Mouse (Mus musculus) embryonic facial prominence, embryonic 10.5 days (tissue): ENCODE measurements at regions not wholly inside any gene's neighbourhood (a gene's known extent, or its start where the extent isn't known, plus 50 kb on each side); places are given as distances from the start of the nearest gene placed in this dataset.
"Not testable (repeated sequence)": the region's sequence is repeated elsewhere in the genome, so short reads cannot be mapped to it uniquely, and the experiment has no call there.

ENCODE experiments used
- DNase-seq: peaks from one replicate; pipeline ENCODE4 v3.0.0-alpha.2; 2017; ENCODE audit warnings: low spot score
- H3K27ac ChIP-seq: fragments of 300-500 bp; sonication (generic); replicated peaks from 2 replicates; pipeline ENCODE4 v1.5.1; 2016; ENCODE audit warnings: mild to moderate bottlenecking
- H3K27me3 ChIP-seq: fragments of 300-500 bp; sonication (generic); replicated peaks from 2 replicates; pipeline ENCODE4 v1.6.1; 2016; ENCODE audit warnings: low read depth, mild to moderate bottlenecking; ENCODE audit not compliant: poor library complexity, severe bottlenecking
- H3K36me3 ChIP-seq: fragments of 300-500 bp; sonication (generic); replicated peaks from 2 replicates; pipeline ENCODE4 v1.6.1; 2016; ENCODE audit warnings: mild to moderate bottlenecking, moderate library complexity
- H3K4me1 ChIP-seq: fragments of 300-500 bp; sonication (generic); 2 replicates; pipeline ENCODE4 v1.6.1; 2016
- H3K4me3 ChIP-seq: fragments of 300-500 bp; sonication (generic); 2 replicates; pipeline ENCODE4 v1.5.1; 2016; ENCODE audit warnings: mild to moderate bottlenecking, moderate library complexity
- H3K9me3 ChIP-seq: fragments of 300-500 bp; sonication (generic); 2 replicates; pipeline ENCODE4 v1.6.1; 2016; ENCODE audit warnings: mild to moderate bottlenecking
- WGBS: fragments of 180-500 bp; shearing (Covaris S2); methylation state at CpG from one replicate; pipeline ENCODE4 v1.1.7; 2016; 5-methylcytosine and 5-hydroxymethylcytosine counted together

- DNase-seq, H3K27me3 ChIP-seq: not testable (repeated sequence)
- 91% methylated on average over 2 of the region's 2 CpGs for WGBS
These were observed 81.3 kb downstream of the Ogfrl1 start for GRCm38 (mm10) chr1:23316288-23316687.

GRCm38 (mm10) chr1:23314863-23315262 lies 82.7 kb downstream of the Ogfrl1 start:
- not testable (repeated sequence) for H3K27ac ChIP-seq, H3K36me3 ChIP-seq, DNase-seq, H3K4me3 ChIP-seq, H3K9me3 ChIP-seq, H3K27me3 ChIP-seq, H3K4me1 ChIP-seq
- WGBS: 83% methylated on average over 2 of the region's 2 CpGs

More at GRCm38 (mm10) chr1:23316288-23316687, 81.3 kb downstream of the Ogfrl1 start:
- H3K27ac ChIP-seq, H3K36me3 ChIP-seq, H3K4me1 ChIP-seq, H3K4me3 ChIP-seq, H3K9me3 ChIP-seq: not testable (repeated sequence)

GRCm38 (mm10) chr1:23292718-23293117 lies 104.9 kb downstream of the Ogfrl1 start:
- DNase-seq: no peak
- H3K4me3 ChIP-seq: no peak overlapping the region
- H3K27me3 ChIP-seq: no peaks in the 10 kb centered on the region
- no peaks in the 10 kb centered on the region for H3K9me3 ChIP-seq
- no peaks in the 10 kb centered on the region for H3K4me1 ChIP-seq
- 92% methylated on average over 1 of the region's 1 CpGs for WGBS
- H3K36me3 ChIP-seq: peaks cover 3% of the 10 kb centered on the region; the same call in 1 of the 2 replicates
- H3K27ac ChIP-seq: no peak overlapping the region

- 30% methylated on average over 4 of the region's 4 CpGs for WGBS
These were observed 110.8 kb downstream of the Ogfrl1 start for GRCm38 (mm10) chr1:23286741-23287140.

DNA sequence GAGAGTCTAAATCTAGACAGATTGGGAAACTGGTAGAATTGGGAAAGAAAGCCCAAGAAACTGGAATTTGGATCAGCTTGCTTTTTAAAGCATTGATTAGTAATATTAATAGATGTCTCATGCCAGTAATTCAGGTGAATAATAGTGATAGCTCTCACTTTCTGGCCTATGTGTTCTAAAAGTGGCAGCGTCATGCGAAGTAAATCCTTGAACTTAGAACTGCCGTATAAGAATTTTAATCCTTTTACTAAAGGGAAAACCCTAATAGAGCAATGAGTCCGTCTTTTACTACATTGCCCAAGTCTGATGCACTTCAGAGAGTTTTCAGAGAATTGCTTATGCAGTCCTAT lies 114.7 kb downstream of the Ogfrl1 start:
- no peaks in the 10 kb centered on the region for H3K4me1 ChIP-seq
- 93% methylated on average over 4 of the region's 4 CpGs for WGBS
- H3K36me3 ChIP-seq: peaks cover 23% of the 10 kb centered on the region
- DNase-seq: no peak
- H3K27me3 ChIP-seq: no peaks in the 10 kb centered on the region
- H3K4me3 ChIP-seq: no peak overlapping the region
- H3K27ac ChIP-seq: no peak overlapping the region
- no peaks in the 10 kb centered on the region for H3K9me3 ChIP-seq

More at GRCm38 (mm10) chr1:23286741-23287140, 110.8 kb downstream of the Ogfrl1 start:
- H3K4me1 ChIP-seq: no peaks in the 10 kb centered on the region
- H3K4me3 ChIP-seq: no peak overlapping the region
- no peak overlapping the region for H3K27ac ChIP-seq
- peak; percentile 18 for DNase-seq
- no peaks in the 10 kb centered on the region for H3K27me3 ChIP-seq
- no peaks in the 10 kb centered on the region for H3K9me3 ChIP-seq
- peaks cover 3% of the 10 kb centered on the region; the same call in 1 of the 2 replicates for H3K36me3 ChIP-seq

DNA sequence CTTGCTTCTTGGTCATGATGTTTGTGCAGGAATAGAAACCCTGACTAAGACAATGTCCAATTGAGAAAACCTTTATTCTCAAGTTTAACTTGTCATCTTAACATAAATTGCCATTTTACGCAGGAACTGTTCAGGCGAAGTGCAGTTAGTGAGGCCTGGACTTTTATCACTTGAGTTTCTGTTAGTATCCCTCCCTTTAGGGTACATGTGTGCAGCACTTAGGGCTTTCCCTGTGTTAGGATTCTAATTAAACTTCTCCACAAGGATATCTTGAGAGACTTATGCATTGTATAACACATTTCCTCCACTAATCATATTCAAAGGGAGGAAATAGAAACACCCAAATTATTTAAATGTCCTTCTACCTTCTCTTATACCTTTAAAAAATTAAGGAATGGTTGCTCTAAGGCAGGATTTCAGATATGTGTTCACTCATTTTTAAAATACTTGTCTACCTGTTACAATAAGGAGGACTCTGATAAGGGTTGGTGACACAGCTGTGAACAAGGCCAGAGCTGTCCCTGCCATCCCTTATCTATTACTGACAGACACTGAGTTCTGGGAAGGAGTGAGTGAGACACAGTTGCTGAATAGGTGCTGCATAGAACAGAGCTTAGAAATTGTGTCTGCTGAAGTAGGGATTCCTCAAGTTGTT lies 115.2 kb downstream of the Ogfrl1 start:
- 92% methylated on average over 2 of the region's 2 CpGs for WGBS
- Histone ChIP-seq H3K27me3 (no peaks in the 10 kb centered on the region), H3K36me3 (peaks cover 23% of the 10 kb centered on the region), H3K27ac (no peak overlapping the region), H3K4me3 (no peak overlapping the region), H3K4me1 (no peaks in the 10 kb centered on the region), H3K9me3 (no peaks in the 10 kb centered on the region)
- no peak for DNase-seq

DNA sequence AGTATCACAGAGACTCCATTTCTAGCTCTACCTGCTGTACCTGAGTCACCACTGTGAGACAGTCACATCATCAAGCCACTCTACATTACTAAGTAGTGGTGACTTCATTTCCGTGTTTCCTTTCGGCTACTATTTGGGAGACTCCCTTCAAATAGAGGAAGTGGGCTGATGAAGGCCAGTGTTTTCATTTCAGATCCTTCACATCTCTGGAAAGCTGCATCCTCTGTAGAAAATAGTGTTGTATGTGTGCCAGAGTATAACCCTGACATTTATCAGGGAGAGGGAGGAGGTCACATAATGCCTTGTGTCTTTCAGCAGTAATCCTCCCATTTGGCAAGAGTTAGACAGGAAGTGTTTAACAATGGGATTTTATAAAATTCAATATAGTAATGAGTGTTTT lies 117.7 kb downstream of the Ogfrl1 start:
- H3K4me1 ChIP-seq: no peaks in the 10 kb centered on the region
- no peak overlapping the region for H3K27ac ChIP-seq
- H3K27me3 ChIP-seq: no peaks in the 10 kb centered on the region
- no peaks in the 10 kb centered on the region for H3K9me3 ChIP-seq
- H3K4me3 ChIP-seq: no peak overlapping the region
- H3K36me3 ChIP-seq: peaks cover 23% of the 10 kb centered on the region
- 89% methylated on average over 2 of the region's 2 CpGs for WGBS
- DNase-seq: no peak

DNA sequence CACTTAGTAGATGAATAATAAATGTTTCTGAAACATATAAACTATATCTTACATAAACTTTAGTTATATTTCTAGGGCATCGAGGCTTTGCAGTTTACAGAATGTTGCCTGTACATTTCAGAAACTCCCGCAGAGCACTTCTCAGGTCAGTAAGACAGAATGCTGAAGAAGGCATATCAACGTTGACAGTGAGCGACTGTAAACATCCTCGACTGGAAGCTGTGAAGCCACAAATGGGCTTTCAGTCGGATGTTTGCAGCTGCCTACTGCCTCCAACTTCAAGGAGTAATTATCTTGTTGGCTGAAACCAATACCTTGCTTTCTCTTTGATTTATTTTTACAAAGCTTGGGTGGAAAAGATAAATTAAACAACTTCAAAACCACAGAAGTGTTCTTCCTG lies 125.5 kb downstream of the Ogfrl1 start:
- Histone ChIP-seq H3K4me3 (no peak overlapping the region), H3K4me1 (peaks cover 11% of the 10 kb centered on the region), H3K27me3 (no peaks in the 10 kb centered on the region), H3K27ac (no peak overlapping the region), H3K9me3 (no peaks in the 10 kb centered on the region), H3K36me3 (peaks cover 6% of the 10 kb centered on the region)
- 61% methylated on average over 6 of the region's 6 CpGs for WGBS
- no peak for DNase-seq

GRCm38 (mm10) chr1:23270910-23271822 lies 126.4 kb downstream of the Ogfrl1 start:
- Histone ChIP-seq H3K27ac (no peak overlapping the region), H3K36me3 (peaks cover 6% of the 10 kb centered on the region), H3K4me3 (no peak overlapping the region), H3K9me3 (no peaks in the 10 kb centered on the region), H3K4me1 (peaks cover 11% of the 10 kb centered on the region), H3K27me3 (no peaks in the 10 kb centered on the region)
- 51% methylated on average over 6 of the region's 6 CpGs for WGBS
- no peak for DNase-seq

- no peak for DNase-seq
- Histone ChIP-seq H3K27me3 (no peaks in the 10 kb centered on the region), H3K27ac (no peak overlapping the region), H3K9me3 (no peaks in the 10 kb centered on the region), H3K4me1 (peaks cover 16% of the 10 kb centered on the region), H3K4me3 (no peak overlapping the region), H3K36me3 (peaks cover 6% of the 10 kb centered on the region)
These were observed 129.5 kb downstream of the Ogfrl1 start for GRCm38 (mm10) chr1:23268062-23268461.

- Histone ChIP-seq H3K36me3 (peaks cover 6% of the 10 kb centered on the region), H3K4me1 (peaks cover 7% of the 10 kb centered on the region), H3K9me3 (no peaks in the 10 kb centered on the region), H3K27me3 (no peaks in the 10 kb centered on the region), H3K4me3 (no peak overlapping the region), H3K27ac (no peak overlapping the region)
- no peak for DNase-seq
- WGBS: 65% methylated on average over 3 of the region's 3 CpGs
These were observed 131.9 kb downstream of the Ogfrl1 start for GRCm38 (mm10) chr1:23265556-23266232.

DNA sequence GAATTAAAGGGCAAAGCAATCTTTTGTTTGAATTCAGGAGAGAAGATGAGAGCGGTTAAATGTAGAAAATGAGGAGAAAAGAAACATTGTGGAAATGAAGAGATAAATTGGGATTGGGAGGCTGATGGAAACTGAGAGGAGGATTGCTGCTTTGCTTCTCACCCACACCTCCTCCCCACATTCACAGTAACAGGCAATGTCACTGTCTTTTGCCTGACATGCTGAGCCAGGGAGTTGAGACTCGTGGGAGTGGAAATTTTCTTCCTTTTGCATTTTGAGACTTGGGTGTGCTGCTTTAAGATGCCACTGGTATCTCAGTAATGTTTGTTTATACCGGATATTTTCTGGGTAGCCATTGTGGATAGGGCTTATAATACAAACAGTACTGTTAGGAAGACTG lies 133.3 kb downstream of the Ogfrl1 start:
- 70% methylated on average over 3 of the region's 3 CpGs for WGBS
- DNase-seq: no peak
- no peaks in the 10 kb centered on the region for H3K27me3 ChIP-seq
- H3K27ac ChIP-seq: no peak overlapping the region
- peaks cover 5% of the 10 kb centered on the region for H3K4me1 ChIP-seq
- H3K9me3 ChIP-seq: no peaks in the 10 kb centered on the region
- H3K36me3 ChIP-seq: peaks cover under 1% of the 10 kb centered on the region; the same call in 1 of the 2 replicates
- H3K4me3 ChIP-seq: no peak overlapping the region
